Mouse (Mus musculus): ENCODE data around the gene AI464131.

GRCm38 (mm10) chr4:41517233-41517632, 14.4 kb upstream of the AI464131 start, which contains the start of gene 1110017D15Rik:
- no peak for TF ChIP-seq POLR2A (IDR thresholded peaks at IDR 0.05; ENCODE audit: extremely low read depth, insufficient read depth, low read length)
- no peak for TF ChIP-seq CTCF (IDR thresholded peaks at IDR 0.05; ENCODE audit: extremely low read depth, insufficient read depth, low read length)

All from cortical plate, adult 2 months (tissue).